Mouse (Mus musculus): ENCODE results near the gene Jsrp1.

DNA sequence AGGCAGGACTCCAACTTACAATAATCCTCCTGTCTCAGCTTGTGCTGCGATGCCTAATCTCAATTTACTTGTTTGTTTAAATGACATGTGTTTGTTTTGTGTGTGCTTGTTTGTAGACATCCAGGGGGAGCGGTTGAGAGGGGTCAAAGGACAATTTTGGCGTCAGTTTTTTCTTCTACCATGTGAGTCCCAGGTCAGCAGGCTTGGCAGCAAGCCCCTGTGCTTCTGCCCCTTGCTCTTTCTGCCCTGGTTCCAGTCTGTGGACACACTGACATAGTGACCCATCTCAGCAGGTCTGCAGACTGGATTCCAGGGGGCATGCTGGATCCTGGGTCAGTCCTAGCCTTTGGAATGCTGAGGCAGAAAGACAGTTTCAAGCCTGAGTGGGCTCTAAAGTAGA is 6.1 kb upstream of the Jsrp1 start:
- TF ChIP-seq CTCF (conservative IDR thresholded peaks at IDR 0.05; ENCODE audit: low read length) (no peak), POU5F1 (IDR thresholded peaks at IDR 0.05; ENCODE audit: borderline replicate concordance, low read length) (no peak)

All from E14TG2a.4 (cell line).